Mouse (Mus musculus): Measurements from ENCODE around the gene Rimbp2. TPM values are rescaled to one million over a fixed set of nuclear protein-coding genes. Genes with fewer than 3 reads are reported as not detected.

Rimbp2 gene
- total and polyA plus RNA-seq, 3 experiments: not detected

DNA sequence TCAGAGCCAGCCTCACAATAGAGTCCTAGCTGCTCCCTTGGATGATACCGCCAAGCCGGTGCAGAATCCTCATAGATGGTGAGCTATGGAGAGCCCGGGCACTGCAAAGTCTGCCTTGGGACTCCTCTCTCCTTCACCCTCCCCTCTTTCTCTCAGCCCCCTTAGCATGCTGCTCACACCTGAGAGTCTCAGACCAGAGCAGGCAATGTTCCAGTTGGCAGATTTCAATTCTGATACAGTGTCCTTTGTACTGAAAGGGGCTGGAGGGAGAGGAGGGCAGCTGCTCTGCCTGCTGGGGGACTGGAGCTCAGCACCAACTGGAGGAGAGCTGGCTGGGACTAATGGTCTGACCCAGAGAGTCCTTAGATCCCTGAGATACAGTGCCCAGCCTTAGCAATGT lies 92.4 kb downstream of the Rimbp2 start:
- no peaks in the 10 kb centered on the region for H3K4me1 ChIP-seq (ENCODE audit: control insufficient read depth in 1 of 2, insufficient read depth in 2 of 2)
- no peak overlapping the region for H3K27ac ChIP-seq (ENCODE audit: insufficient read depth, low read depth)
- no peak overlapping the region for H3K9ac ChIP-seq (ENCODE audit: insufficient read depth, low read depth)
- no peak overlapping the region for H3K4me2 ChIP-seq (ENCODE audit: insufficient read depth, low read depth, poor library complexity, severe bottlenecking)
- no peaks in the 10 kb centered on the region for H3K27me3 ChIP-seq (replicated peaks)
- H3K9me3 ChIP-seq (replicated peaks; ENCODE audit: low read length): peaks cover 85% of the 10 kb centered on the region
- TF ChIP-seq MYC (IDR thresholded peaks at IDR 0.05; ENCODE audit: low read depth, low read length) (no peak), USF2 (conservative IDR thresholded peaks at IDR 0.05; ENCODE audit: low read depth, low read length) (no peak), SIN3A (IDR thresholded peaks at IDR 0.05; ENCODE audit: low read length) (no peak), RAD21 (IDR thresholded peaks at IDR 0.05; ENCODE audit: low read depth, low read length) (no peak), PAX5 (IDR thresholded peaks at IDR 0.05; ENCODE audit: low read length) (no peak), ELF1 (IDR thresholded peaks at IDR 0.05; ENCODE audit: low read depth, low read length) (no peak), ZNF384 (IDR thresholded peaks at IDR 0.05; ENCODE audit: low read depth, low read length) (no peak), POLR2AphosphoS2 (IDR thresholded peaks at IDR 0.05; ENCODE audit: low read depth, low read length) (no peak), JUND (conservative IDR thresholded peaks at IDR 0.05; ENCODE audit: low read depth, low read length) (no peak), MAZ (IDR thresholded peaks at IDR 0.05; ENCODE audit: low read depth, low read length) (no peak), CTCF (conservative IDR thresholded peaks at IDR 0.05 in 1 of 2, IDR thresholded peaks at IDR 0.05 in 1 of 2; ENCODE audit: low read depth in 2 of 2, low read length in 2 of 2) (no peak), SMC3 (IDR thresholded peaks at IDR 0.05; ENCODE audit: low read depth, low read length) (no peak), MXI1 (IDR thresholded peaks at IDR 0.05; ENCODE audit: low read depth, low read length) (no peak), CHD1 (IDR thresholded peaks at IDR 0.05; ENCODE audit: low read depth, low read length) (no peak), NRF1 (IDR thresholded peaks at IDR 0.05; ENCODE audit: low read depth, low read length) (no peak), MEF2A (IDR thresholded peaks at IDR 0.05; ENCODE audit: borderline replicate concordance, low read depth, low read length) (no peak), POLR2A (IDR thresholded peaks at IDR 0.05; ENCODE audit: low read depth, low read length) (no peak), TBP (conservative IDR thresholded peaks at IDR 0.05; ENCODE audit: low read depth, low read length) (no peak), TCF12 (IDR thresholded peaks at IDR 0.05; ENCODE audit: low read depth, low read length) (no peak)
- no peak for DNase-seq (ENCODE audit: extremely low read depth)
- dilution Hi-C loops (cut with MboI; ENCODE audit: extremely low pct_ligation_motif_present, extremely low pct_unique_long_range_greater_than_20kb, low sequenced_read_pairs) (no loop called here), in situ Hi-C loops (cut with MboI; ENCODE audit: low pct_ligation_motif_present, low pct_unique_long_range_greater_than_20kb, low sequenced_read_pairs) (no loop called here)
- no peak overlapping the region for H3K4me3 ChIP-seq (replicated peaks in 1 of 3; ENCODE audit: low read depth in 2 of 3, low read length in 2 of 3, poor library complexity in 1 of 3)
- no peaks in the 10 kb centered on the region for H3K79me2 ChIP-seq (replicated peaks; ENCODE audit: control insufficient read depth, extremely low read depth, insufficient read depth, poor library complexity, severe bottlenecking)
- H3K36me3 ChIP-seq (replicated peaks in 1 of 2; ENCODE audit: control insufficient read depth in 1 of 2, insufficient read depth in 1 of 2, low read length in 1 of 2): no peaks in the 10 kb centered on the region

DNA sequence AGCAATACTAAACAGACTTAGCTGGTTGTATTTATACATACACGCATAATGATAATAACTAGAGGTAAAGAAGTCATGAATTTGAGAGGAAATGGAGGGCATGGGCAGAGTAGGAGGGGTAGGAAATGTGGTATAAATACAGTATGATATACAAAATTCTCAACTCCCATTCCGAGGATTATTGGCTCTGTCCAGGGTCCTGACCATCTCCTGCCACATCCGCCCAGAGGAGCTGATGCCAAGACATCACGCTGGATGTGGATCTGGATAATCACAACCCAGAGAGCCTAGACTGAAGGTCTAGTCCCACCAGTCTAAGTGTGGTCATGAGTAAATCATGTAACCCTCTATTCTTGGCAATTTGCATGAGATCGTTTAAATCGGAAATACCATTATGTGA lies 100.5 kb downstream of the Rimbp2 start:
- dilution Hi-C loops (cut with MboI; ENCODE audit: extremely low pct_ligation_motif_present, extremely low pct_unique_long_range_greater_than_20kb, low sequenced_read_pairs) (no loop called here), in situ Hi-C loops (cut with MboI; ENCODE audit: low pct_ligation_motif_present, low pct_unique_long_range_greater_than_20kb, low sequenced_read_pairs) (no loop called here)
- no peak for DNase-seq (ENCODE audit: extremely low read depth)

More for the DNA sequence above, 100.5 kb downstream of the Rimbp2 start:
- no peak overlapping the region for H3K4me2 ChIP-seq (ENCODE audit: insufficient read depth, low read depth, poor library complexity, severe bottlenecking)
- no peak overlapping the region for H3K4me3 ChIP-seq (replicated peaks in 1 of 3; ENCODE audit: low read depth in 2 of 3, low read length in 2 of 3, poor library complexity in 1 of 3)
- no peak for TF ChIP-seq NRF1 (IDR thresholded peaks at IDR 0.05; ENCODE audit: low read depth, low read length)
- TF ChIP-seq ELF1 (IDR thresholded peaks at IDR 0.05; ENCODE audit: low read depth, low read length): no peak
- no peaks in the 10 kb centered on the region for H3K79me2 ChIP-seq (replicated peaks; ENCODE audit: control insufficient read depth, extremely low read depth, insufficient read depth, poor library complexity, severe bottlenecking)
- no peak overlapping the region for H3K9ac ChIP-seq (ENCODE audit: insufficient read depth, low read depth)
- H3K4me1 ChIP-seq (ENCODE audit: control insufficient read depth in 1 of 2, insufficient read depth in 2 of 2): no peaks in the 10 kb centered on the region
- H3K36me3 ChIP-seq (replicated peaks in 1 of 2; ENCODE audit: control insufficient read depth in 1 of 2, insufficient read depth in 1 of 2, low read length in 1 of 2): no peaks in the 10 kb centered on the region
- peaks cover 83% of the 10 kb centered on the region for H3K9me3 ChIP-seq (replicated peaks; ENCODE audit: low read length)
- H3K27me3 ChIP-seq (replicated peaks): no peaks in the 10 kb centered on the region
- H3K27ac ChIP-seq (ENCODE audit: insufficient read depth, low read depth): no peak overlapping the region
